Mouse (Mus musculus): ENCODE measurements around the gene Musk. TPM values are rescaled to one million over a fixed set of nuclear protein-coding genes. Genes with fewer than 3 reads are reported as not detected.

Musk gene
- polyA plus RNA-seq, 1 experiment = not detected

DNA sequence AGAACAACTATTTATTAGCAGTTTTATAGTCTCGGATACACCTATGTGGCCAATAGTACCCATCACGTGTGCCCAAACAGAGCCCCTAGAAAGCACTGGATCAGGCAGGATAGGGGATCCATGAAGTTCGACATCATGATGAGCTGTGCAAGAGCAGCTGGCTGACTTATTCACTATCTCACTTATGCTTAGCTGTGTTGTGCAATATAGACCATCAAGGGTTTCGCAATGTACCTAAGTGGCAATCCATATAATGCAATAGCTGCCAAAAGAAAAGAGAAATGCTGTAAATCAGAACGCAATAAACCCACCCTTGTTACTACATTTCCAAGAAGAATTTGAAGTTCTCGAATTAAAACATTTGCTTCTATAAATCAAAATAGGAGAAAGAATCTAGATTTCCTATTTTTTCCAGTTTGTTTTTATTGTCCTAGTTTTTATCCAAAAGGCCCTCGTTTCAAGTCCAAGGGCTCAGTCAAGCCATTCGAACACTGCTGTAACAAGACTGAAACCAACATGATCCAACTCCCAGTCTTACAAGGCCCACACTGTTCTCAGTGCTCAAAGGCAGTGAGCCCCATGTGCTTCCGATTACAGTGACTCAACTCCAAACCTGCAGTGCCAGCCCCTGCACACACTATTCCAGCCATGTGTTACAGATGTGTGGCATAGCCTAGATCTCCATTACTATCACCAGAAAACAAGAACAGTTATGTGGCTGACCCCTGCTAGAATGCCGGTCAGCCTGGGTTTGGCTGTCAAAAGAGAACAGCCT lies 45.3 kb downstream of the Musk start:
- no peak for TF ChIP-seq POLR2A (IDR thresholded peaks at IDR 0.05; ENCODE audit: insufficient read depth, low read depth, low read length)
- no peak for TF ChIP-seq CTCF (IDR thresholded peaks at IDR 0.05; ENCODE audit: insufficient read depth, low read depth, low read length)
- Histone ChIP-seq H3K27ac (ENCODE audit: insufficient read depth, low read depth, low read length) (no peak overlapping the region), H3K4me3 (ENCODE audit: insufficient read depth, low read depth, low read length) (no peak overlapping the region), H3K4me1 (ENCODE audit: control insufficient read depth, insufficient read depth, low read length) (no peaks in the 10 kb centered on the region)
- whole genome bisulfite sequencing = 85% methylated on average over 10 of the region's 10 CpGs

DNA sequence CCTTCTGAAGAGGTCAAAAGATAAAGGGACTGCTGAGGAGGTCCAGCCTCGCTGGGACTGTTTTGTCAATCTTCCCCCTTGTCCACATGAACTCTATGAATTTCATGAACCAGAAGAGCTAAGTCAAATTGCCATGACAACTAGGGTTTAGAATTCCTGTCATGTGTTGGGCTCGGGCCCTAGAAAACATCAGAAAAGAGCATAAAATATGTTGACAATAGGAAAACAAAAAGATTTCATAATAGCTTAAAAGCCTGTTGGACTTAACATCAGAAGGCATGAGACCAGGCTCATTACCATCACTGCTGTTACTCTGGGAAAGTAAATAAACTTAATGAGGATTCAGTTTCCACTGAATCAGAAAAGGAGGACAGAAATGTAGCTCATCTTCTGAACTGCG lies 46.6 kb downstream of the Musk start:
- Histone ChIP-seq H3K4me1 (ENCODE audit: control insufficient read depth, insufficient read depth, low read length) (no peaks in the 10 kb centered on the region), H3K27ac (ENCODE audit: insufficient read depth, low read depth, low read length) (no peak overlapping the region), H3K4me3 (ENCODE audit: insufficient read depth, low read depth, low read length) (no peak overlapping the region)
- TF ChIP-seq POLR2A (IDR thresholded peaks at IDR 0.05; ENCODE audit: insufficient read depth, low read depth, low read length) (no peak), CTCF (IDR thresholded peaks at IDR 0.05; ENCODE audit: insufficient read depth, low read depth, low read length) (no peak)
- 56% methylated on average over 3 of the region's 3 CpGs for WGBS

DNA sequence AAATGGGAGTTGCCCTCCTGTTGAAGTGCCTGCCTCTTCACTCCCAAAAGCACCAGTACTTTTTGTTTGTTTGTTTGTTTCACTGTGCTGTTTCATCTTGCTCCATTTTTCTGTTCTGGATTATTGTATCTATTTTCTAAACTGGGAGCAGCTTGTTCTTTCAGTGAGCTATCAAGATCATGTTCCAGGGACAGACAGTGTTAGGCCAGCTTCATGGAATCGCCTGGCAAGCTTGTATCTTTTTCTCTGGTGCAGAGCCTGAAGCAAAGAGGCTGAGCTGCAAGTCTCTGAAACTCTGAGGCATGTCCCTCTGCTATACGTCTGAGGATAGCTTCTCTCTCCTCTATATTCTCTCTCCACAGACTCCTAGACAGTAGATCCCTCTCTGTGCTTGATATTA lies 50.5 kb downstream of the Musk start:
- TF ChIP-seq CTCF (IDR thresholded peaks at IDR 0.05; ENCODE audit: insufficient read depth, low read depth, low read length) (no peak), POLR2A (IDR thresholded peaks at IDR 0.05; ENCODE audit: insufficient read depth, low read depth, low read length) (no peak)
- no peak overlapping the region for H3K27ac ChIP-seq (ENCODE audit: insufficient read depth, low read depth, low read length)
- H3K4me3 ChIP-seq (ENCODE audit: insufficient read depth, low read depth, low read length) = no peak overlapping the region
- 78% methylated on average over 2 of the region's 2 CpGs for WGBS
- H3K4me1 ChIP-seq (ENCODE audit: control insufficient read depth, insufficient read depth, low read length) = no peaks in the 10 kb centered on the region

DNA sequence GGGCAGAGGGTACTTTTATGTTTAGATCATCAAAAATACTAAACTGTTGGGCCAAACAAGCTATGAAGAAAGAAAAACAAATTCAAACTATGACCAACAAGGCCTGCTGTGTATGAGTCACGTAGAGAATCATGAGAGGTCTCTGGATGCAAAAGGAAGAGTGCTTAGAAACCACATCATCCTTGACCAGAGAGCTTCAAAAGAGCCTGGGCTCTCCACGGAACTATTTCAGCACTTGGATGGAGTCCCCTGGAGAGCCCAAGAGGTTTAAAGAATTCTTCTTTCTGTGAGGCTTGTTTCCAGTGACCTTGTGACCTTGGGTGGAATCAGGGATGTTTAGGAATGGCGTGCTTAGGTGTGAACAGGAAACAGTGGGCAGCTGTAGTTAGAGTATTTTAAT lies 53.5 kb downstream of the Musk start:
- no peaks in the 10 kb centered on the region for H3K4me1 ChIP-seq (ENCODE audit: control insufficient read depth, insufficient read depth, low read length)
- TF ChIP-seq CTCF (IDR thresholded peaks at IDR 0.05; ENCODE audit: insufficient read depth, low read depth, low read length) (no peak), POLR2A (IDR thresholded peaks at IDR 0.05; ENCODE audit: insufficient read depth, low read depth, low read length) (no peak)
- 65% methylated on average over 3 of the region's 3 CpGs for WGBS
- no peak overlapping the region for H3K27ac ChIP-seq (ENCODE audit: insufficient read depth, low read depth, low read length)
- no peak overlapping the region for H3K4me3 ChIP-seq (ENCODE audit: insufficient read depth, low read depth, low read length)

DNA sequence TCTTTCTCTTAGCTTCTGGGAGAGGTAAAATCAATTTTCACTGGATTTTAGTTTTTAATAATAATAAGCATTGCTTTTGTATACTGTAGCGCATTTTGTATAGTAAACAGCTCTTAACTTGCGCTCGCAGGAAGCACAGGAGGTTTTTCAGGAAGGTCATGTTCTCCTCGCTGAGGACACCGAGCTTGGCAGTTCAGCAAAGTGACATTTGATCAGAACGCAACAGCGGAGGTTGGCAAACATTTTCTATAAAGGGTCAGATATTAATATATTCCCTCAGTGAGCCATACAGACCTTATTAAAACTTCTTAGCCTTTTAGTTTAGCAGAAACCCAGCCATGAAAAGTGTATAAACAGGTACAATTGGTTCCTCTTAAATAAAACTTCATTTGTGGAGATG lies 64.4 kb downstream of the Musk start:
- Histone ChIP-seq H3K4me1 (ENCODE audit: control insufficient read depth, insufficient read depth, low read length) (no peaks in the 10 kb centered on the region), H3K27ac (ENCODE audit: insufficient read depth, low read depth, low read length) (no peak overlapping the region), H3K4me3 (ENCODE audit: insufficient read depth, low read depth, low read length) (no peak overlapping the region)
- WGBS = 87% methylated on average over 7 of the region's 7 CpGs
- no peak for TF ChIP-seq POLR2A (IDR thresholded peaks at IDR 0.05; ENCODE audit: insufficient read depth, low read depth, low read length)
- TF ChIP-seq CTCF (IDR thresholded peaks at IDR 0.05; ENCODE audit: insufficient read depth, low read depth, low read length) = no peak

DNA sequence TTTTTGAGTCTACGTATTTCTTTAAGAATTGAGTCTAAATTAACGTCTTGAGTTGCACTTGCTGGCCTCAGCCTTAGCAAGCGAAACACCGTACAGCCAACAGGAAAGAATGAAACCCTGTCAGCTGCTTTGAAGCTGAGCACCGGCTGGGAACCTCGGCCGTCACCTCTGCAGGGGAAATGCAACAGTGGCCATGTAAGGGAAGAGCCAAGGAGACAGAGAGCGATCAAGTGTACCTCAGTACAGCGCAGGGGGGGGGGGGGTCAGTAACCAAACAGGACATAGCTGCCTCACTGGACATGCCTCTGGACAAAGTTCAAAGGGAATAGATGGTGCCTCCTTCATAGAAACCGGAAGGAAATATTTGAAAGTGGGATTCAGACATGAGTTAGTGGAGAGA lies 65.4 kb downstream of the Musk start:
- H3K4me3 ChIP-seq (ENCODE audit: insufficient read depth, low read depth, low read length) = no peak overlapping the region
- H3K27ac ChIP-seq (ENCODE audit: insufficient read depth, low read depth, low read length) = no peak overlapping the region
- no peaks in the 10 kb centered on the region for H3K4me1 ChIP-seq (ENCODE audit: control insufficient read depth, insufficient read depth, low read length)
- TF ChIP-seq POLR2A (IDR thresholded peaks at IDR 0.05; ENCODE audit: insufficient read depth, low read depth, low read length) (no peak), CTCF (IDR thresholded peaks at IDR 0.05; ENCODE audit: insufficient read depth, low read depth, low read length) (no peak)
- WGBS = 79% methylated on average over 10 of the region's 10 CpGs

DNA sequence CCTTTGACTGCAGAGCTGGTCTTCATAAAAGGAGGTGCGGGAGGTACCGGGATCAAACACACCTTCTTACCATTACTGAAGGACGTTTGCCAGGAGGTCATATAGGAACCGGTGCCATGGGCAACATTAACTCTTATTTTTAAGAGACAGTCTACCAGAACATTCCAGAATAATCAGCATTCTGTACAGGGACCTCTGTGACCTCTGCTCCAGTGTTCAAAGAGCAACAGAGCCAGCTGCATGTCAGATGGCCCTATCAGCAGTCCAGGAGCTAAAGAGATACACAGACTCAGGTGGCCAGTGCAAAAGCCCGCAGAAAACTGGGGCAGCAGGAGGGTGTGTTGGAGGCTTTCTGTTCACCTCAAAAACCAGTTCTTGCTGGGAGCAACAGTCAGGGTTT lies 65.8 kb downstream of the Musk start:
- no peak overlapping the region for H3K4me3 ChIP-seq (ENCODE audit: insufficient read depth, low read depth, low read length)
- 79% methylated on average over 5 of the region's 5 CpGs for WGBS
- no peaks in the 10 kb centered on the region for H3K4me1 ChIP-seq (ENCODE audit: control insufficient read depth, insufficient read depth, low read length)
- TF ChIP-seq POLR2A (IDR thresholded peaks at IDR 0.05; ENCODE audit: insufficient read depth, low read depth, low read length) = no peak
- no peak for TF ChIP-seq CTCF (IDR thresholded peaks at IDR 0.05; ENCODE audit: insufficient read depth, low read depth, low read length)
- H3K27ac ChIP-seq (ENCODE audit: insufficient read depth, low read depth, low read length) = no peak overlapping the region

DNA sequence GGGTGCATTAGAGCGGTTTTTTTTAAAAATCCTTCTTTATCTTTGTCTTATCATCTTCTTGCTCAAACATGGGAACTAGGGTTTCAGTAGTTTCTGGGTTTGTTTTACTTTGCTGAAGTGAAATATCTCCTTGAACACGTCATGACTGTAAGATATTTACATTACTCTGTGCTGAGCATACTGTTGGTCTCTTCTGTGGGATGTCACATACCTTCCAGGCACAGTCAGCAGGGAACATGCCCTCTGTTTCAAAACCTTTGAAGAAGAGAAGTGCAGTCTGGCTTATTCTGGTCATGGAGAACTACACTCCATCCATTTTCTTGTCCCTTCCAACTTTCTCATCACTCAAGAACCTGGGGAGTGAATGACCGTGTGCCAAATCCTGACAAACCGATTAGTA lies 73.2 kb downstream of the Musk start:
- no peak for TF ChIP-seq CTCF (IDR thresholded peaks at IDR 0.05; ENCODE audit: insufficient read depth, low read depth, low read length)
- no peak for TF ChIP-seq POLR2A (IDR thresholded peaks at IDR 0.05; ENCODE audit: insufficient read depth, low read depth, low read length)
- 92% methylated on average over 4 of the region's 4 CpGs for WGBS
- Histone ChIP-seq H3K4me1 (ENCODE audit: control insufficient read depth, insufficient read depth, low read length) (no peaks in the 10 kb centered on the region), H3K4me3 (ENCODE audit: insufficient read depth, low read depth, low read length) (no peak overlapping the region), H3K27ac (ENCODE audit: insufficient read depth, low read depth, low read length) (no peak overlapping the region)

DNA sequence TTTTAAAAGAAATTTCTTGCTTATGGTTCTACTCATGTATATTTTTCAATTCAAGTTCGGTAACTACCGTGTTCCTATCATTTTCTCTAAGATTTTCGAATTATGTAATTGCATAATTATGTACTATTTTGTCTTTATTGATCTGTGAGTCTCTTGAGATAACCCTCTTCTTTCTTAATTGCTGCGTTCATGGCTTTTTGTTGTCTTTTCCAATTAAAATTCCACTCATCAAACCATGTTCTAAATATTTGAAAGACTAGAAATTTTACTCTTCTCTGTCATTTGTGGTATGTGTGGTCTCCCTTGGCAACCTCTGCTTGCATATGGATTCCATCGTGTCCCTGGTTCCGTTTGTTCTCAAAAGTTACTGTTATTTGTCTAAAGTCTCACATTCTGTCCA lies 79.6 kb downstream of the Musk start:
- Histone ChIP-seq H3K27ac (ENCODE audit: insufficient read depth, low read depth, low read length) (no peak overlapping the region), H3K4me3 (ENCODE audit: insufficient read depth, low read depth, low read length) (no peak overlapping the region), H3K4me1 (ENCODE audit: control insufficient read depth, insufficient read depth, low read length) (no peaks in the 10 kb centered on the region)
- WGBS = 82% methylated on average over 6 of the region's 6 CpGs
- TF ChIP-seq CTCF (IDR thresholded peaks at IDR 0.05; ENCODE audit: insufficient read depth, low read depth, low read length) = no peak
- no peak for TF ChIP-seq POLR2A (IDR thresholded peaks at IDR 0.05; ENCODE audit: insufficient read depth, low read depth, low read length)

Measured in olfactory bulb, adult 2 months (tissue).